Mouse (Mus musculus): ENCODE measurements around the gene 1110004F10Rik.

1110004F10Rik gene

DNA sequence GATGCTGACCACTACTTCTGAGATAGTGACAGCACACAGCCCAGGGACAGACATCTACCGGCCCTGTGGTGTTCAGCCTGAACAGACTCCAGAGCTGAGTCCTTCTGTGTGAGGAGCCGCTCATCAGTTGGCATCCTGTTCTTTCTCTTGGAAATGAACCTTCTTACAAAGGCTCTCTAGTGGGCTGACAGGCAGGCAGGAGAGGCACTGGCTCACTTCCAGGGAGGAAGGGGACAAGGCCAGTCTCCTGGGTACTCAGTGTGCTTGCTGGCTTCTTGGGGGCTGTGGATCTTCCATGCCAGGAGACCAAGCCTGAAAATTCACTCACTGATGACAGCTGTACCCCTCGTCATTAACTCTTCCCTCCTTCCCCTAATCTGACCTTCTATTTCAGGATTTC is 98.5 kb downstream of the 1110004F10Rik start:
- DNase-seq (ENCODE audit: low spot score in 2 of 2), result no peak

DNA sequence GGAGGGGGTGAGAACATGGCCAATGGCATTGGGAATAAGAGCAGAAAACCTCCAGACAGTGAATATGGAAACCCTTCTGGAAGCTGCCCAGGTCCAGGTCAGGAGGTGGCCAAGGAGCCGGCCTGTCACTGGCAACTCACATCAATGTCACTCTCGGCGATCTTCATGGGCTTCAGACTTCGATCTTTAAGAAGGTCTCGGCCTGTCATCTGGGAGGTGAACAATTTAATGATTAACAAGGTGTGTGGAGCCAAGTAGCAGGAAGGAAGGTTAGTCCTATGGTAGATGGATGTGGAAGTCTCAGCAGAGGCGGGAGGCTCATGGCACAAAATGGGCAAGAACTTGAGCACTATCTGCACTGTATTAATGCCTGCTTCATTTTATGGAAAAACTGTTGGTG is 105.8 kb downstream of the 1110004F10Rik start:
- DNase-seq (ENCODE audit: low spot score in 2 of 2), result no peak

DNA sequence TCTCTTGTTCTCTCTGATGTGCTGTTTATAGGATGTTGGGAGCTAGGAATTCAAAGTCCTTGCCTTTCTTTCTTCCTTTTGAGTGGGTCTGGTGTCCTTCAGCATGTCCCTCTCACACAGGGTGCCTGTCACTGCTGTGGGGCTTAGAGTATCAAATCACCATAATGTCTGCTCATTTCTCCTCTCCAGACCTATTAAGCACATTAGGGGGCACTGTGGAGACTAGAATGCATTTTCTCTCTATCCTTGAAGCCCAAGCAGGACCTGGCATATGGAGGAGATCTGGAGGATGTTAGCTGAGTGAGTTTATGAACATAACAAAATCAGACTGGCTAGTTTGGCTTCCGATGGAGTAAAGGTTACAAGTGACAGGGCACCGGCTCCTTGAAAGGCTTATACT is 107.9 kb downstream of the 1110004F10Rik start:
- DNase-seq (ENCODE audit: low spot score in 2 of 2), result no peak

DNA sequence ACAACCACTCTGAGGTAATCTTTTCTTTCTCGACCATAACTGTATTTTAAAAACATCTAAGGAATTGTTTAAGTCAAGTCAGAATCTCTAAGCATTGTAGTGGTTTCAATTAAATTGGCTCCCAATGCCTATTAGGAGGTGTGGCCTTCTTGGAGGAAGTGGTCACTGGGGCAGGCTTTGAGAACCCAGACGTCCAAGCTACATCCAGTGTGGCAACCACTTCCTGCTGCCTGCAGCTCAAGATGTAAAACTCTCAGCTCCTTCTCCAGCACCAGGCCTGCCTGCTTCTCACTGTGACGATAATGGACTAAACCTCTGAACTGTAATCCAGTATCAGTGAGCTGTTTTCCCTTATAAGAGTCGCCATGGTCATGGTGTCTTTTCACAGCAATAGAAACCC is 110.4 kb downstream of the 1110004F10Rik start:
- DNase-seq (ENCODE audit: low spot score in 2 of 2), result no peak

DNA sequence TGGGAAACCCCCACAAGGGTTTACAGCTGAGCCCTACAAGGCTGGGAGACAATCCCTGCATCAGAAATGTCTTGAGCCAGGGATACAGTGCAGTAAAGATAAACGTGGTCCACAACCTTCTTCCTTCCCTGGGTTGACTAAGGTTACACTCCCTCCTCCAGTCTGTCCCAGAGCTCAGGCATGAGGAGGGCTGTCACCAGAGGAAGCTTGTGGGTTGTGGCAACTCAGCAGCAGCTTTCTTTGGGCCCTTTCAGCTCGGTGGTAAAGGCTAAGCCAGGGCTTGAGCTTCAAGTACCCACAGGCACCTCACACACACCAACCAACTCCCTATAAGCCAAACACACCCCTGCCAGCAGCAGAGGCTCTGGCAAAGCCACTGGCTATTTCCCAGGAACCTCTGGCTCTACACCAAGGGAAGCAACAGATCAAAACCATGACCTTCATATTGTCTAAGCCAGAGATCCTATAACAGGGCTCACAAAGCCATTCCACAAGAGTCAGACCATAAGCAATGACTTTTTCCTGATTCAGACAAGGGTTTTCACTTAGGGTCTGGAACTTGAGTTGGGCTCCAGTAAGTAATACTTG is 114.7 kb downstream of the 1110004F10Rik start:
- DNase-seq (ENCODE audit: low spot score in 2 of 2), result no peak

Measured in frontal cortex, postnatal 36 days (tissue).